ENCODE assay signal across 11 mouse cellular contexts in the genomic region with DNA sequence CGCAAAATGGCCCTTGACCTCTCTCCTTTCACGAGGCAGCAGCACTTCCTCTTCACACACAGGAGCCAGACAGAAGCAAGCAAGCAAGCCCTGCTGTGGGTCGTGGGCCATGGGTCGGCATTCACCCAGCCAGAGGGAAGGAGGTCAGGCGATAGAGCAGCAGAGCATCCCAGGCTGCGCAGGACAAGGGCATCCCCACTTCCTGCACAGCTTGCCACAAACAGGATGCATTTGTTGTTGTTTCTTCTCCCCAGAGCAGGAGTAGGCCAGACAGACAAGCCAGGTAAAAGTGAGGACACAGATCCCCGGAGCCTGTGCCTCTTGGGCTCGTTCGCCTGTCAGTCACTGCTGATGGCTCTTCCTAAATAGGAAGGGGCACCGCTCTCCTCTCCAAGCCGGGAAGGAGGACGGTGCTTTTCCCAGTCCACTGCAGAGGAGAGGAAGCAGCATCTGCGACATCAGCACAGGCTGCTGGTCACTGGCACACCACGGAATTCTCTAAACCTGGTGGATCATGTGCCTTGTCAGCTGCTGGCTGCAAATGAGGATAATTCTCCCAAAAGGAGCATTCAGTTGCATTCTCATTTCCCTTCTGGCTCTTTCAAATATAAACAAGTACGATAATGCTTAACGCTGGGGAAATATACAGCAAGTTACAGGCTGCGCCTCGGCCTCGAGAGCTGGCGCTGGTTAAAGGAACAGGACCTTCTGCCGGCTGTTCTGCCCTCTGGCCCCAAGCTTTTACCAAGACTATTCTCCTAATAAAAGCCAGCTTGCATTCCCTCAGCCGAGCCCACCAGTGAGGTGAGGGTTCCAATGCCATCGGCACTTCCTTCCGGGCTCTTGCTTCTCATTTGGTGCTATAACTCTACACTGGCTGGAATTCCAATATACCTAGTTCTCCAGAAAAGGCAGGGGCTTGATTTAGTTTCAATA.
A peak's percentile ranks its signal among the peaks of the same experiment; 100 is the strongest.
DNase-seq lines count a peak whose midpoint lies in the region; ATAC-seq lines count a peak whose summit lies in the region.
"Had no signal": no experiment of that assay in that cellular context is flagged by ENCODE, and none has a peak within 500 bp of the region (broad histone marks: within the 10 kb centered on the region; RNA-seq: fewer than 3 reads in every experiment).

No protein-coding gene starts in this region.

- no peak overlapping the region for H3K4me2 ChIP-seq in heart, embryonic 11.5 days
- peak overlapping the region; percentile 39 for H3K4me2 ChIP-seq in limb, embryonic 12.5 days

- no peak for DNase-seq in heart, postnatal 25 days (ENCODE audit: low spot score)
- DNase-seq in cerebellum, adult 11-12 months, result no peak
- no peak for DNase-seq in testis, postnatal 14 days (ENCODE audit: low spot score)
- DNase-seq in left cerebral cortex, postnatal 4 days, result no peak
- DNase-seq: cerebellum, postnatal 10 days; right cerebral cortex, adult 18-20 months had no signal

- no peaks in the 10 kb centered on the region for H3K36me3 ChIP-seq in heart, embryonic 11.5 days (ENCODE audit: control insufficient read depth, insufficient read depth, low read length)
- H3K36me3 ChIP-seq in megakaryocyte, embryonic 14.5 days (replicated peaks; ENCODE audit: low read length), result peaks cover 30% of the 10 kb centered on the region
- H3K36me3 ChIP-seq in limb, embryonic 12.5 days, result peaks cover 9% of the 10 kb centered on the region

- ATAC-seq in heart, embryonic 11.5 days (replicated peaks; ENCODE audit: insufficient number of reproducible peaks, low FRiP score, low TSS enrichment), result no peak
- ATAC-seq in megakaryocyte, adult 5-6 weeks (ENCODE audit: poor library complexity, severe bottlenecking), result no peak
- no peak; the same call in 1 of the 2 replicates for ATAC-seq in limb, embryonic 12.5 days (ENCODE audit: insufficient number of reproducible peaks, insufficient read depth, low FRiP score, low TSS enrichment, low read depth)
- ATAC-seq: CD4-positive, CD25-positive, alpha-beta regulatory T cell, adult 4 months had no signal

- H3K27ac ChIP-seq in heart, embryonic 11.5 days (ENCODE audit: low read depth, low read length), result peak overlapping the region; percentile 10; the same call in 1 of the 2 replicates
- peak overlapping the region; percentile 82 for H3K27ac ChIP-seq in limb, embryonic 12.5 days

- intact Hi-C loops in heart, postnatal 25 days (cut with DNase I), result no loop called here
- intact Hi-C loops in left cerebral cortex, postnatal 4 days (cut with DNase I), result no loop called here

- H3K9me3 ChIP-seq in heart, embryonic 11.5 days (replicated peaks; ENCODE audit: control insufficient read depth, low read length), result no peaks in the 10 kb centered on the region
- H3K9me3 ChIP-seq in megakaryocyte, embryonic 14.5 days, result peaks cover under 1% of the 10 kb centered on the region; the same call in 1 of the 2 replicates
- H3K9me3 ChIP-seq in limb, embryonic 12.5 days, result no peaks in the 10 kb centered on the region

- no peak overlapping the region for H3K4me3 ChIP-seq in heart, embryonic 11.5 days (ENCODE audit: low read depth, low read length)
- peak overlapping the region; percentile 54 for H3K4me3 ChIP-seq in megakaryocyte, embryonic 14.5 days (replicated peaks)
- H3K4me3 ChIP-seq in limb, embryonic 12.5 days (replicated peaks), result no peak overlapping the region

- WGBS in heart, embryonic 11.5 days (ENCODE audit: insufficient replicate concordance), result 50% methylated on average over 24 of the region's 24 CpGs
- WGBS in limb, embryonic 12.5 days, result 22% methylated on average over 24 of the region's 24 CpGs

- no peak overlapping the region; the same call in 1 of the 2 replicates for H3K9ac ChIP-seq in heart, embryonic 11.5 days (ENCODE audit: low read depth, low read length)
- no peak overlapping the region for H3K9ac ChIP-seq in limb, embryonic 12.5 days (replicated peaks)

- H3K4me1 ChIP-seq in heart, embryonic 11.5 days (ENCODE audit: control insufficient read depth, insufficient read depth, low read length), result peaks cover 44% of the 10 kb centered on the region
- H3K4me1 ChIP-seq in megakaryocyte, embryonic 14.5 days, result peaks cover 47% of the 10 kb centered on the region
- H3K4me1 ChIP-seq in limb, embryonic 12.5 days (replicated peaks), result peaks cover 87% of the 10 kb centered on the region

- no peaks in the 10 kb centered on the region for H3K27me3 ChIP-seq in heart, embryonic 11.5 days (ENCODE audit: control insufficient read depth, insufficient read depth, low read length)
- no peaks in the 10 kb centered on the region for H3K27me3 ChIP-seq in megakaryocyte, embryonic 14.5 days (replicated peaks)
- peaks cover 25% of the 10 kb centered on the region for H3K27me3 ChIP-seq in limb, embryonic 12.5 days
